Mouse (Mus musculus) liver, embryonic 11.5 days (tissue): Measurements from ENCODE around the gene Tbc1d8. TPM values are rescaled to one million over a fixed set of nuclear protein-coding genes. Genes with fewer than 3 reads are reported as not detected.

Experiments used
- ATAC-seq: fragments of 200-750 bp; cut with Nextera tagmentation; replicated peaks from 2 replicates; pipeline ENCODE4 v1.8.0; 2017; ENCODE audit warnings: moderate number of reproducible peaks, mild to moderate bottlenecking, moderate TSS enrichment, moderate library complexity; ENCODE audit not compliant: low FRiP score
- DNase-seq: peaks from one replicate; pipeline ENCODE4 v3.0.0-alpha.2; 2017; ENCODE audit warnings: low spot score
- H3K27ac ChIP-seq: fragments of 300-500 bp; sonication (generic); 2 replicates; pipeline ENCODE4 v1.5.1; 2014; ENCODE audit warnings: mild to moderate bottlenecking, low read depth, low read length, control low read depth
- H3K27me3 ChIP-seq: fragments of 300-500 bp; sonication (generic); replicated peaks from 2 replicates; pipeline ENCODE4 v1.6.1; 2014; ENCODE audit warnings: low read length, mixed read lengths; ENCODE audit not compliant: control insufficient read depth, insufficient read depth
- H3K36me3 ChIP-seq: fragments of 300-500 bp; sonication (generic); 2 replicates; pipeline ENCODE4 v1.6.1; 2014; ENCODE audit warnings: mild to moderate bottlenecking, low read length, moderate library complexity, mixed read lengths; ENCODE audit not compliant: control insufficient read depth, insufficient read depth
- H3K4me1 ChIP-seq: fragments of 300-500 bp; sonication (generic); replicated peaks from 2 replicates; pipeline ENCODE4 v1.6.1; 2014; ENCODE audit warnings: low read length, mixed read lengths; ENCODE audit not compliant: control insufficient read depth, insufficient read depth
- H3K4me2 ChIP-seq: fragments of 300-500 bp; sonication (generic); 2 replicates; pipeline ENCODE4 v1.6.1; 2014; ENCODE audit warnings: mild to moderate bottlenecking, control low read depth, moderate library complexity
- H3K4me3 ChIP-seq: fragments of 300-500 bp; sonication (generic); 2 replicates; pipeline ENCODE4 v1.5.1; 2014; ENCODE audit warnings: low read depth, low read length, control low read depth
- H3K9ac ChIP-seq: fragments of 300-500 bp; sonication (generic); 2 replicates; pipeline ENCODE4 v1.6.1; 2014; ENCODE audit warnings: low read depth, low read length, control low read depth
- H3K9me3 ChIP-seq: fragments of 300-500 bp; sonication (generic); 2 replicates; pipeline ENCODE4 v1.6.1; 2016; ENCODE audit warnings: low read length, inconsistent platforms, mixed read lengths; ENCODE audit not compliant: control insufficient read depth
- WGBS: fragments of 180-500 bp; shearing (Covaris S2); extraction: QIAGEN DNeasy Blood & Tissue Kit; methylation state at CpG from one replicate; pipeline ENCODE4 v1.1.7; 2014; 5-methylcytosine and 5-hydroxymethylcytosine counted together
- polyA plus RNA-seq: library from polyadenylated mRNA; unstranded; fragments of >200 nt; fragmentation: Nextera tagmentation; extraction: Ambion mirVana; gene quantifications from 2 replicates; pipeline ENCODE4 v1.2.1, GENCODE M21; 2014

The Tbc1d8 gene
- polyA plus RNA-seq, 1 experiment from 2014 or later: 9.3 TPM

DNA sequence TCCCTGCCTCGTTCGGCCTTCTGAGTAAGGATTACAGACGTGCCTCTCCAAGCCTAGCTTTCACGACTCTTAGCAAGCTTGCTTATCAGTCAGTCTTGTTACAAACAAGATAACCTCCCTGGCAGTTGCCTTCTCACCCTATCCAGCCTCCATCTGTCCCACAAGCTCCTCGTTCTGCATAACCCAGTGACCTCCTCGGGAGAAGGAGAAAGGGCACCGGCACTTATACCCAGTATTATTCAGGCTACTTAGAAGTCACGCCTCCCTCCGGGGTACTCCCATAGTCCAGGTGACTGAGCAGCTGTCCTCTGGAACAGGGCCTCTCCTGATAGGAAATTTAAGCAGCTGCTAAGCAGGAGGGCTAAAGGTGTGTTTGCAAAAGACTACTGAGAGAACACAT is 48.5 kb downstream of the Tbc1d8 start:
- Histone ChIP-seq H3K36me3 (no peaks in the 10 kb centered on the region), H3K9ac (peak overlapping the region; percentile 42; the same call in 1 of the 2 replicates), H3K4me2 (peak overlapping the region; percentile 49), H3K27ac (peak overlapping the region; percentile 73), H3K27me3 (no peaks in the 10 kb centered on the region), H3K4me3 (no peak overlapping the region), H3K4me1 (peaks cover 21% of the 10 kb centered on the region), H3K9me3 (no peaks in the 10 kb centered on the region)
- peak; percentile 89 for ATAC-seq
- DNase-seq: no peak
- WGBS: 18% methylated on average over 9 of the region's 9 CpGs

DNA sequence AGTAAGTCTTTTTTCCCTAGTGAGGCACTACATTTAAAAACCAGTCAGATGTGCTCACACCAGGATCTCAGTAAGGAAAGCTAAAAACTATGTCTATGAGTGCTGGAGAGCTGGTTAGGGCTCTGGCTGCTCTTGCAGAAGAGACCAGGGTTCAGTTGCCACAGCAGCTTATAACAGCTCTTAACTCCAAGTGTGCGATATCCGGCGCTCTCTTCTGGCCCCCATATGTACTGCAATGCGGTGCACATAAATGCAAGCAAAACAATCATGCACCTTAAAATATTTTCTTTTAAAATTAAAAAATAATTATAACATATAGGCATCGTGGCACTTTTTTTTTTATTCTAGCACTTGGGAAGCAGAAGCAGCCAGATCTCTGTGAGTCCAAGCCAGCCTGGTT is 49.5 kb downstream of the Tbc1d8 start:
- DNase-seq (no peak), ATAC-seq (no peak)
- no peak overlapping the region for H3K9ac ChIP-seq
- H3K4me2 ChIP-seq: no peak overlapping the region
- no peaks in the 10 kb centered on the region for H3K27me3 ChIP-seq
- no peak overlapping the region for H3K4me3 ChIP-seq
- H3K4me1 ChIP-seq: peaks cover 21% of the 10 kb centered on the region
- 88% methylated on average over 5 of the region's 5 CpGs for WGBS
- no peaks in the 10 kb centered on the region for H3K36me3 ChIP-seq
- no peak overlapping the region for H3K27ac ChIP-seq
- no peaks in the 10 kb centered on the region for H3K9me3 ChIP-seq

DNA sequence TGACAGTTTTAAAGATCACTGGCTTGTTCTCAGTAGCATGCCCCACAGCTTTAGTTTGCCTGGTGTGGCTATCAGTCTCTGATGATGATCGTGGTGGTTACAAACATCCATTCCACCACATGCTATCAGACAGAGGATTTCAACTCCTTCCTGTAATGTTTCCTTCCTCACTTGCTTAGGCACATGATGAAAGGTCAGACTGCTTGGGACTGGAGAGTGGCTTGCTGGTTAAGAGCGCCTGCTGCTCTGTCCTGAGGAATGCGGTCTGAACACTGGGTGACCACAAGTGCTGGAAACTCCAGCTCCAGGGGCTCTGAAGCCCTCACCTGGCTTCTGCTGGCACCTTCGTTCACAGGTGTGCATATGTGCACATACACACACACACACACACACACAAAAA is 50.3 kb downstream of the Tbc1d8 start:
- Histone ChIP-seq H3K4me1 (peaks cover 21% of the 10 kb centered on the region), H3K9me3 (no peaks in the 10 kb centered on the region), H3K27ac (no peak overlapping the region), H3K36me3 (no peaks in the 10 kb centered on the region), H3K27me3 (no peaks in the 10 kb centered on the region), H3K4me2 (no peak overlapping the region), H3K9ac (no peak overlapping the region), H3K4me3 (no peak overlapping the region)
- no peak for ATAC-seq
- DNase-seq: no peak
- WGBS: 46% methylated on average over 4 of the region's 4 CpGs

DNA sequence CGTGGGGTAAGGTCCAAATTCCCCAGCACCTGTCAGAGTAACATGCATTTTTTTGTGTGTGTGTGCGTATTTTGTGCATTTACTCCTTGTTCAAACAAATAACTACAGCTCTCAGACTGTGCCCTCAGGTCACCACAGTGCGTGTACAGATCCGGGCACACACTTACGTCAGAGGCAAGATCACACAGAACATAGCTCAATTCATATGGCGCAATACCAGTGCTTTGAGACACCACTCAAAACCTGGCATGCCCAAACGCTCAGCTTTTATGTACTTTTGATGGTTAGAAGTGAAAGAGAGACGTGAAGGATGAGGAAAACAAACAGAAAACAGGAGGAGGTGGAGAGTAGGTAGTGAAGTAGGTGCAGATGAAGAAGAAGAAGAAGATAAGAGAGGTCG is 53.1 kb downstream of the Tbc1d8 start:
- Histone ChIP-seq H3K4me1 (peaks cover 13% of the 10 kb centered on the region), H3K4me3 (no peak overlapping the region), H3K9ac (no peak overlapping the region), H3K9me3 (no peaks in the 10 kb centered on the region), H3K27me3 (no peaks in the 10 kb centered on the region), H3K36me3 (no peaks in the 10 kb centered on the region), H3K27ac (no peak overlapping the region), H3K4me2 (no peak overlapping the region)
- DNase-seq (no peak), ATAC-seq (no peak)
- WGBS: 85% methylated on average over 9 of the region's 9 CpGs

DNA sequence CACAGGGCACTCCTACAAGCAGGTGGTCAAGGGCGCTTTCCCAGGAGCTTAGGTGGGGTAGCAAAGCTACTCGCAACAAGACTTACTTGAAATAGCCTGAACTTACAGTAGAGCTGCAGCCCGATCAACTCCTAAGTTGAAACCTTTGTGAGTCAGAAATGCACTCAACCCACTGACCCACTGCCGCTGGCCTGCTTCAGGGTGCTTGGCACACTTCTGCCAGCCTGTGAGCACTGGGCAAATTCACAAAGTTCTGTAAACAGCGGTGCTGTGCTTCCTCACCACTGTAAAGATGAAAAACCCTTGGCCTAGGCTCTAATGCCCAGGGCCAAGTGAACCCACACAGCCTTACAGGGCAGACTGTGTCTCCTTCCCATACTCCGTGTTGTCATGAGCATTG is 57.6 kb downstream of the Tbc1d8 start:
- Histone ChIP-seq H3K9ac (no peak overlapping the region), H3K9me3 (no peaks in the 10 kb centered on the region), H3K27ac (no peak overlapping the region), H3K4me1 (no peaks in the 10 kb centered on the region), H3K36me3 (no peaks in the 10 kb centered on the region), H3K4me3 (no peak overlapping the region), H3K27me3 (no peaks in the 10 kb centered on the region), H3K4me2 (no peak overlapping the region)
- DNase-seq (no peak), ATAC-seq (no peak)
- 90% methylated on average over 6 of the region's 6 CpGs for WGBS

DNA sequence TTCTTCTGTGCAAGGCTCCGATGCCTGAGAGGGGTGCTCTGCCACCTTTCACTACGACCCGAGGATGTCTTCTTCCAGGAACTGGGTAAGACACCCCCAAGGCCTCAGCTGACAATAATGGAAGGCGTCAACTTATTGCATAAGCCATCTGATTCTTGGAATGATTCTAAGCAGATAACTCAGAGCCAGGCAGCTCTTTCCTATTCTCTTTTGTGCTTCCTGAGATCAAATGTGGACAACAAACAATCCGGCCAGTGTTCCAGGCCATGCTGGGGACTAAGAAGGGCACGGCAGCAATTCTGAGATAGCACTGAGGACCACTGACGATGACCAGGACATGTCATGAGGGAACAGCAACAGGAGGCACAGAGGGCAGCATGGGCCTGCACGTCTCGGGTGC is 59.7 kb downstream of the Tbc1d8 start:
- H3K4me2 ChIP-seq: no peak overlapping the region
- no peaks in the 10 kb centered on the region for H3K4me1 ChIP-seq
- no peaks in the 10 kb centered on the region for H3K27me3 ChIP-seq
- H3K4me3 ChIP-seq: no peak overlapping the region
- WGBS: 76% methylated on average over 9 of the region's 9 CpGs
- no peak overlapping the region for H3K27ac ChIP-seq
- H3K9me3 ChIP-seq: no peaks in the 10 kb centered on the region
- H3K36me3 ChIP-seq: no peaks in the 10 kb centered on the region
- ATAC-seq (no peak), DNase-seq (no peak)
- H3K9ac ChIP-seq: no peak overlapping the region

DNA sequence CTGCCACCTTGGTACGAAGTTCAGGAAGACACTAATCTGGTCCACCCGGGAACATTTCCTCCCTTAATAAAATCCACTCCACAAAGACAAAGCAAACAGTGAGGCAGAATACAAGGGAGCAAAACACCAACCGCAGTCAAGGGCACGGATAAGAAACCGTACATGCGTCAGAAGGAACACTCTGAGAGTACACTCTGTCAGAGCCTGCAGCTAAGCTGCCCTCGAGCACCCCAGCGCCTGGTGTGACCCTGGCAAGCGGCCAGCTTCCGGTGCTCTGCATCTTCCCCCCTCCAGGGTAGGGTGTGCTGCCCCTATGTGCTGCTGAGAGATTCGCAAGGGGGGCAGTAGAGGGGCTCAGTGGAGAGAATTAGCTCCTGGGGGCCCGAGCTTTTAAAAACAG is 60.7 kb downstream of the Tbc1d8 start:
- DNase-seq: no peak
- Histone ChIP-seq H3K9ac (no peak overlapping the region), H3K4me3 (no peak overlapping the region), H3K4me1 (no peaks in the 10 kb centered on the region), H3K27me3 (no peaks in the 10 kb centered on the region), H3K36me3 (no peaks in the 10 kb centered on the region), H3K9me3 (no peaks in the 10 kb centered on the region), H3K4me2 (no peak overlapping the region), H3K27ac (no peak overlapping the region)
- 51% methylated on average over 12 of the region's 12 CpGs for WGBS
- no peak for ATAC-seq

DNA sequence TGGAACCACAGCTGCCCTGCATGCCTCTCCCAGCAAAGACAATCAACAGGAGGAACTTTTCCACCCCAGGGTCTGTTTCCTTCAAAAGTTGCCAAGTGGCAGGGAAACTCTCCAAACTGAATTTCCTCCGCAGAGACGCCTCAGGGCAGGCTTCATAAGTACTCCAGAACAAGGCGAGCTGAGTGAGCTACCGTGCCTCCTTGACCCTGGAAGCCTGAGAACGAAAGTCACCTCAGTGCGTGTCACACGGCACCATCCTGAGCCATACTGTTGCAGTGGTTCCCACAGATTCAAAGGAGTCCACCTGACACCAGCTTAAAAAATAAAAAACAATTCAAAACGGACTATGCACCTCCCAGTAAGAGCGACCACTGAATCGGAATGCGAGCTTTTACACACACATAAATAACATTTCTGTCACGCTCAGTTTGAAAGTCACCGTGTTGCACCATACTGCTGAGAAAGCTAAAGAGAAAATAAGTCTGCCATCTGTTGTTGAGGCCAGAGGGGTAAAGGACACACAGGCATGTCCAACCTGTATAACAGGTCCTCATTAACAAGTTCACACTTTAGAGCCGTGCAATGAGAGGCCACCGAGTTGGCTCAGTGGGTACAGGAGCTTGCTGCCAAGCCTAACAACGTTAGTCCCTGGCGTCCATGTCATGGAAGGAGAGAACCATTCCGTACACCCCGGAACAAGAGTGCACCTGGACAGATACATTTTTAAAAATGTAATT is 68.3 kb downstream of the Tbc1d8 start:
- Histone ChIP-seq H3K4me2 (no peak overlapping the region), H3K4me3 (no peak overlapping the region), H3K36me3 (no peaks in the 10 kb centered on the region), H3K4me1 (peaks cover 3% of the 10 kb centered on the region; the same call in 1 of the 2 replicates), H3K27ac (no peak overlapping the region), H3K9me3 (no peaks in the 10 kb centered on the region), H3K9ac (no peak overlapping the region), H3K27me3 (no peaks in the 10 kb centered on the region)
- 89% methylated on average over 19 of the region's 19 CpGs for WGBS
- ATAC-seq (no peak), DNase-seq (no peak)

DNA sequence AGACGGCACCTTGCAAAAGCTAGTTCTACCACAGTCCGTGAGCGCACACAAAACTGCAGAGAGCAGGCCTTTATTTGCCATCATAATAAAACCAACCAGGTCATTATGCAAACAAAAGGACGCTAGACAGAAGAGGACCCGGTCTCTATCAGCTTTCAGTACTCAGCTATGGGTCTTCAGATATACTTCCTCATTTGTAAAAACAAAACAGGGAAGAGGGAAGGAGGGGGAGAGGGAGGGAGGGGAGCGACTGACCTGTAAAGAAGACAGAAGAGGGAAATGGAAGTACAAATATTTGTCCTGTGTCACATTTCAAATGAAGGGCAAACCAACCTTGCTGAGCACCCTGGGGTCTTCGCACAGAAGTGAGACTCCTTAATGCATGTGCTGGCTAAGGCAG is 69.9 kb downstream of the Tbc1d8 start:
- H3K9me3 ChIP-seq: no peaks in the 10 kb centered on the region
- no peak for DNase-seq
- H3K4me2 ChIP-seq: no peak overlapping the region
- H3K4me1 ChIP-seq: peaks cover 6% of the 10 kb centered on the region; the same call in 1 of the 2 replicates
- ATAC-seq: no peak
- H3K27me3 ChIP-seq: no peaks in the 10 kb centered on the region
- WGBS: 54% methylated on average over 7 of the region's 7 CpGs
- no peak overlapping the region for H3K4me3 ChIP-seq
- H3K27ac ChIP-seq: no peak overlapping the region
- no peak overlapping the region for H3K9ac ChIP-seq
- H3K36me3 ChIP-seq: no peaks in the 10 kb centered on the region
